Mouse (Mus musculus) brain, embryonic 18.5 days (tissue): ENCODE measurements around the gene Sfxn5.

Experiments
- DNase-seq: peaks from one replicate; pipeline ENCODE4 v3.0.0-alpha.2; 2012; ENCODE audit warnings: low read depth, low spot score

Gene Sfxn5

GRCm38 (mm10) chr6:85333000-85333669 lies at the start of gene Sfxn5:
TSS of gene Sfxn5 (minus strand) at chr6:85333422.
- peak; percentile 89 for DNase-seq

- DNase-seq = no peak
Measured at GRCm38 (mm10) chr6:85382791-85383190, 49.6 kb upstream of the Sfxn5 start.

- DNase-seq = no peak
Measured at GRCm38 (mm10) chr6:85381648-85382020, 48.4 kb upstream of the Sfxn5 start.

- no peak for DNase-seq
Measured at GRCm38 (mm10) chr6:85380901-85381647, 47.9 kb upstream of the Sfxn5 start.

DNA sequence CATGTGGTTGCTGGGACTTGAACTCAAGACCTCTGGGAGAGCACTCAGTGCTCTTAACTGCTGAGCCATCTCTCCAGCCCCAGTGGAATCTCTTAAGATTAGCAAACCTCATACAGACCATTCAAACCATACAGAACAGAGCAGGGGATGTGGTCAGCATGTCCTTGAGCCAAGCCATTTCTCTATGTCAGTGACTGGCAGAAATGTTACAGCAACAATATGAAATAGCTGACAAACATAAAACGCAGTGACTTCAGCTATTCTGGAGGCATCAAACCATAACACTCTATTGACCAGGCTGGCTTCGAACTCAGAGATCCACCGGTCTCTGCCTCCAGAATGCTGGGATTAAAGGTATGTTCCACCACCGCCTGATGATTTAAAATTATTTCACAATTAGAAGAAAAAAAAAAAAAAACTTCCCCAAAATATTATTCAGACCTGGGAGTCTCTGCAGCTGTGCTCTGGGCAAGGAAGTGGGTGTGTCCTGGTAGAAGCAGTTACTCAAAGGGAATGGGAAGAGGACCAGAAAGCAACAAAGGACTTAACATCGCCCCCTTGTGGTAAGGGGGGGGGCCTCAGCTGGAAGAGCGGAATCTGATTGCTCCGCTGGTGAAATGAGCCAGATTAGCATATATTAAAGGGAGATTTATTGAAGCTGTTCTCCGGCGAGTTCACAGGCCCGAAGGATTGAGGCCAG lies 47.1 kb upstream of the Sfxn5 start:
- DNase-seq = no peak

DNA sequence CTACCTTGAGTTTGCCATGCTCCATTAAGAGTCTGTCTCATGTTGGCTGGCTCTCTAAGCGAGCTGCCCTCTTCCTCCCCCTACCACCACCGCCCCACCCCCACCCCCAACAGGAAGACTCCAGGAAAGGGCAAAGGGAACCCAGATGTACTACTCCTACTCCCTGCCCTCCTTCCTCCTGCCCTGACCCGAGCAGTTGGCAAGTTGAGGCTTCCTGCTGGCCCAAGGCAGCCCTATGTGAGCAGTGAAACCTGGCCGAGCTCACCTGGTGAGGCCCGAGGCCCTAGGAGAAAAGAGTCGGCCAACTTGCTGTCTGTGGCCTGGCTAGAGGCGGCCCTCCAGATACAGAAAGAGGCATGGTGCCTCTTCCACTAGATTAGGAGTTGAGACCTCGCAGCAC lies 45.4 kb upstream of the Sfxn5 start:
- no peak for DNase-seq

DNA sequence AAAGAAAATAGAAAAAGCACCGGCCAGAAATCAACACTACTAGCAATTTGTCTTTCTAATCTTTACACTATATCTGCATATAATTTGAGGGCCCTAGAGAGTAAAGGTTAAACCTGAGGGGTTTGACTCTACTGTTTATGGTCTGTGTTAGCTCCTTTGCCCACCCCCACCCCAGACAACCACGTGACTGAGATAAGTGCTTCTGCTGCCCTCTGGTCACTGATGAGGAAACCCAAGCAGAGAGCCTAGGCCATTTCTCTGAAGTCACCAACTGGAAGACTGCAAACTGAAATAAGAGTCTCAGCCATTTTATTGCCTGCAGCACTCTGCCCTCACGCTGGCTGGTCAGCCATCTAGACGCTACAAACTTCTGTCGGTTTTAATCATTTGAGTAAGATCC lies 44.7 kb upstream of the Sfxn5 start:
- no peak for DNase-seq

DNA sequence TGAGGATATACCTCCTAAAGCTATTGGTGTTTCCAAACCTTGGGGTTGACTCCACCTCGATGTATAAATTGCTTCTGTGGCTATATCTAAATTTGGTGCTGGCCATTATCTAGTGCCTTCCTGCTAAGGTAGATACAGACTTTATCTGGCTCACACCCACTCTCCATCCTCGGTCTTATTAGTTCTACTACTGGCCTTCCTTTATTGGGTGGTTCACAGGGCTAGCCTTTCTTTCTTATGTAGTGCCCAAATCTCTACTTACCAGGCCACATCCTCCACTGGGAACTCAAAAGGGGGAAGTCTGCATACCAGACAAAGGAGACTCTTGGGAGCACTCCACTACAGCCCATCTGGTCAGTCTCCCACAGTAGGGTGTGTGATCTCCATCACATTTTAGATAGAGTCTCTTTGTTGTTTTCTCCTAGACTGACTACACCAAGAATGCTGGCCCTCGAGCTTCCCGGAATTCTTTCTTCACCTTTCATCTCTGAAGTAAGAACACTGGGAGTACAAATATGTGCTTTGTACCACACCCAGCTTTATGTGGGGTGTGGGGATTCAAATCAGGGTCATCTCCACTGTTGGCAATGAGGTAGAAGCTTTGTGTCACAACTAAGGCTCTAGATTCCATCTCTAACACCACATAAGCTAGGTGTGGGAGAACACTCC lies 44.0 kb upstream of the Sfxn5 start:
- DNase-seq = no peak

- DNase-seq = peak; percentile 90
Measured at GRCm38 (mm10) chr6:85374734-85375114, 41.5 kb upstream of the Sfxn5 start.

GRCm38 (mm10) chr6:85373951-85374733 lies 40.9 kb upstream of the Sfxn5 start, which contains the start of gene Rab11fip5:
TSS of gene Rab11fip5 (minus strand) at chr6:85374634.
- DNase-seq = no peak

- DNase-seq = no peak
Measured at GRCm38 (mm10) chr6:85373066-85373860, 40.0 kb upstream of the Sfxn5 start.

DNA sequence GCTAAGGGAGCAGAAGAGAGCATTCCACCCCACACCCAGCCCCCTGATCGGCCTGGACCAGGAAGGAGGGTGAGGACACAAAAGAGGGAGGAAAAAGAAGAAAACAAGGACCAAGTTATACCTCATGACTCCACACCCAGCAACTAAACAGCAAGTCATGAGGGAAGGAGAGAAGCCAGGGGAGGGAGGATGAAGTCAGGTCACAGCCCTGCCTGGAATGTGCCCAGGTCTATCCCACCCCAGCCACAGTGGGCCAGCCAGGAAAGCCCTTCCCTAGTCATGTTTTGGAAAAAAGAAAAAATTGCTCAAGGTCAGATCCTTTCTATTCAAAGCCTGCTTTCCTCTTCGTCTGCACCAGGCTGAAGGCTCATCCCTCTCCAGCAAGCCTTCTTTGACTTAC lies 39.3 kb upstream of the Sfxn5 start:
- no peak for DNase-seq

DNA sequence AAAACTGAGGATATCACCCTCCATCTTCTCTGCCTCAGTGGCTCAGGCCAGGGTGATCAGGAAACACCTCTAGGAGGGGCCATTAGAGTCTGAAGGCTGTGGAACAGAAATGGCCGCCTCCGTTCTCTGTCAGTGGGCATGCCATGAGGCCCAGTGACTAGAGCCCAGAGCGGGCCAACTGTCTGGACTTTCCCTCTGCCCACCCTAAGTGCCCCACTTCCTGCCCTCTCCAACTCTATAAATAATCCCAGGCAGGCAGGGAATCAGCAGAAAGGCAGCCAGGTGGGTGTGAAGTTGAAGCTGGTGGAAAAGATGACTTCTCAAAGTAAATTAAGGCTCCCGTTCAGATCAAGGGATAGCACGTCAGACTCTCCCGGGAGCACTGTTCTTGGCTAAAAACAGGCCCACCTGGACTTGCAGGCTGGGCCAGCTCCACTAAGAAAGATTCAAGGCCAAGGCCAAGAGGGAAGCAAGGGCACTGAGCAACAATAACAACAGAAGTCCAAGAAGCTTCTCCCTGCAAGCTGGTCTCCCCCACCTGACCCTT lies 38.7 kb upstream of the Sfxn5 start:
- DNase-seq = no peak

- no peak for DNase-seq
Measured at GRCm38 (mm10) chr6:85370666-85371430, 37.6 kb upstream of the Sfxn5 start.

DNA sequence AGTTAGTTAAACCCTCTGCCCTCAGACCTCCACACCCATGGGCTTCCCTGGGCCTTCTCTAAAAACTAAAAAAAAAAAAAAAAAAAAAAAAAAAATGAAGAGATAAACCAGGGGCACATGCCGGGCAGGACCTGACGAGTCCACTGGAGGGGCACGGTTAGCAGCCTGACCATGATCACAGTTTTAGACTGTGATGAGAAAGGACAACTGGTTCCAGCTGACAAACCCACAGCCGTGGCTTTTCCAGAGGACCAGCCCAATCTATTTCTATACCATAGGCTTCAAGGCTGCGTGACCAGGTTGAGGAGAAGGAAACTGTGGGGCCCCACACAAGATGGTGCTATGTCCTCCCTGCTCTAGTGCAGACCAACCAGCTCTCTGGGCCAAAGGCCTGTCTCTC lies 36.8 kb upstream of the Sfxn5 start:
- DNase-seq = no peak

DNA sequence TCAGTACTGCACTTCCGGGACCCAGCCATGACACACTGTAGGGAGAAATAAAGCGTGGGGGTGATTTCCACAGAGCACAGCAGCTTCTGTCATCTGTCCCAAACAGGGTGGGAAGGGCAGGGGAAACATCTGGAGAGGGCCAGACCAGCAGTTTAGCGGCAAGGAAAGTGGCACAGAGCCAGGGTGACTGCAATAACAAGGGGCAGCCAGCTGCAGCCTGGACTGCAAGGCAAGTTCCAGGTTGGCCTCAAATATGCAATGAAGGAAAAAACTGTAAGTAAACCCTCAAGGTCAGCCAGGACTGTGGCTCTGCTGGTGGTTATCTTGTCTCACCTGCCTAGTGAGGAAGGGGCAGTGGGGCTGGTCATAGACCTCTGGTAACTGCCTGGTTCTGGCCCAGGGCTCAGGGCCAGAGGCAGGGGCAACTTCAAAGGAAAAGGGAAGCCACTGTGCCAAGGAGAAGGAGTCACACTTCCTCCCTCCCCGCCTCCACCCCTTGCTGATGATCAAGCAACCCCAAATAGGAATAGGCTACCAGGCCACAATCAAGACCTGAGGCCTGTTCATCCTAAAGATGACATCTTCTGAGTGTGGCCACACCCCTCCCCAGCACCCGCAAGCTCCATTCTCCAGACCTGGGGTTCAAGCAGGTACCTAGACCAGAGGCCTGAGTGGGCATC lies 36.1 kb upstream of the Sfxn5 start:
- no peak for DNase-seq

GRCm38 (mm10) chr6:85368722-85369121 lies 35.5 kb upstream of the Sfxn5 start:
- DNase-seq = no peak

DNA sequence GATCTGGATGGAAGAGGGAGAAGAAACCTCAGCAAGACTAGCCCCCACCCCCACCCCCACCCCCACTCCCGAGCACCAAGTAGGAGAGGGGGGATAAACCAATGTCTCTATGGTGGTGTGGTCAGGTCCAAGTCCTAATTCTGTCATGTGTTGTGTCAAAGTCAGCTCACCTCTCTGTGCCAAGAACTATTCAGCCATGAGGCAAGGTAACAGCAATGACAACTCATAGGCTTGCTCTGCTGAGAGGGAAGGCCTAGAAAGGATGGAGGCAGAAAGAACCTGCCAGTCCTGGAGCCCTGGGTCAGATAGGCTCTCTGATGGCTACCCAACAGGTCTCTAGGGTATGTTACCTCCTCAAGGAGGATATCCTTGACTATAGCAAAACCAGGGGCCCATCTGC lies 34.9 kb upstream of the Sfxn5 start:
- no peak for DNase-seq

- DNase-seq = no peak
Measured at GRCm38 (mm10) chr6:85366387-85366786, 33.2 kb upstream of the Sfxn5 start.
